28 mouse cellular contexts compared by ENCODE assay signal in the genomic region with DNA sequence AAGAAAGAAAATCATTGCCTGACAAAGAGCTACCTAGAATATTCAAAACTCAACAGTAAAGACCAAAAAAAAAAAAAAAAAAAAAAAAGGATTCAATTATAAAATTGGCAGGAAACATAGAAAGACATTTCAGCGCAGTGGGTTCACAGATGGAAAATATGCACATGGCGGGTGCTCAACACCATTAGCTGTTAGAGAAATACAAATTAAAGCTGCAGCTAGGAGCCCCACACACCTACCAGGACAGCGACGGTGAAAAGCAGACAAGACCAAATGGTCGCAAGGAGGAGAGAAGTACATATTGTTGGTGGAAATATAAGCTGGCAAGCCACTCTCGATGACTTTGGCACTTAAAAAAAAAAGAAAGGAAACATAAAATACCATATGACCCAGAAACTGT.
DNase-seq lines count a peak whose midpoint lies in the region; ATAC-seq and TF ChIP-seq lines count a peak whose summit lies in the region.
"Had no signal": no experiment of that assay in that cellular context is flagged by ENCODE, and none has a peak within 500 bp of the region (broad histone marks: within the 10 kb centered on the region; RNA-seq: fewer than 3 reads in every experiment).

No protein-coding gene starts in this region.

- TF ChIP-seq CTCF in cerebellum, adult 2 months (IDR thresholded peaks at IDR 0.05; ENCODE audit: borderline replicate concordance, insufficient read depth, low read depth, low read length) = no peak

- no peak for TF ChIP-seq POLR2A in cerebellum, adult 2 months (IDR thresholded peaks at IDR 0.05; ENCODE audit: borderline replicate concordance, insufficient read depth, low read length)

- DNase-seq in cerebellum, adult 2 months = peak; percentile 12 to 38
- DNase-seq in cerebellum, adult 18-20 months = no peak
- DNase-seq in forebrain, embryonic 11.5 days (ENCODE audit: low spot score) = no peak
- DNase-seq in layer of hippocampus, adult 18-20 months (ENCODE audit: low spot score in 2 of 2) = peak; percentile 35 to 68
- no peak for DNase-seq in layer of hippocampus, postnatal 25 days (ENCODE audit: extremely low spot score in 1 of 2, low spot score in 1 of 2)
- no peak for DNase-seq in lung, adult 18-20 months
- DNase-seq: adrenal gland, adult 2 months; adrenal gland, postnatal 36 days; gastrocnemius, postnatal 14 days; heart, postnatal 36 days; kidney, adult 2 months; kidney, postnatal 4 days; lung, postnatal 36 days; right cerebral cortex, adult 18-20 months; spleen, adult 18-20 months; thymus, postnatal 14 days had no signal

- no peak overlapping the region for H3K4me2 ChIP-seq in forebrain, embryonic 15.5 days (replicated peaks)
- H3K4me2 ChIP-seq in forebrain, embryonic 11.5 days (ENCODE audit: low read depth, low read length, severe bottlenecking) = no peak overlapping the region
- H3K4me2 ChIP-seq: embryonic facial prominence, embryonic 13.5 days; hindbrain, embryonic 12.5 days; intestine, embryonic 15.5 days; limb, embryonic 12.5 days; liver, embryonic 11.5 days; midbrain, embryonic 11.5 days had no signal

- H3K27ac ChIP-seq in cerebellum, adult 2 months (ENCODE audit: insufficient read depth, low read length) = no peak overlapping the region
- peak overlapping the region; percentile 69; the same call in 1 of the 2 replicates for H3K27ac ChIP-seq in forebrain, embryonic 15.5 days (replicated peaks)
- H3K27ac ChIP-seq in forebrain, embryonic 11.5 days (ENCODE audit: low read depth, low read length) = no peak overlapping the region
- H3K27ac ChIP-seq: embryonic facial prominence, embryonic 13.5 days; heart, embryonic 10.5 days; hindbrain, embryonic 12.5 days; hindbrain, postnatal 0 days; intestine, embryonic 15.5 days; limb, embryonic 12.5 days had no signal

- no peaks in the 10 kb centered on the region for H3K36me3 ChIP-seq in forebrain, embryonic 15.5 days
- H3K36me3 ChIP-seq in forebrain, embryonic 11.5 days (ENCODE audit: control insufficient read depth, insufficient read depth, low read length) = no peaks in the 10 kb centered on the region
- H3K36me3 ChIP-seq: embryonic facial prominence, embryonic 13.5 days; heart, embryonic 10.5 days; hindbrain, embryonic 12.5 days; intestine, embryonic 15.5 days; limb, embryonic 12.5 days had no signal

- H3K4me3 ChIP-seq in cerebellum, adult 2 months (replicated peaks; ENCODE audit: insufficient read depth, low read depth, low read length) = no peak overlapping the region
- H3K4me3 ChIP-seq in forebrain, embryonic 15.5 days = no peak overlapping the region
- H3K4me3 ChIP-seq in forebrain, embryonic 11.5 days (ENCODE audit: low read depth, low read length) = no peak overlapping the region
- H3K4me3 ChIP-seq: embryonic facial prominence, embryonic 13.5 days; heart, embryonic 10.5 days; hindbrain, embryonic 12.5 days; intestine, embryonic 15.5 days; limb, embryonic 12.5 days had no signal

- 24% methylated on average over 6 of the region's 6 CpGs for WGBS in cerebellum, adult 2 months
- WGBS in forebrain, embryonic 15.5 days = 69% methylated on average over 6 of the region's 6 CpGs
- 93% methylated on average over 6 of the region's 6 CpGs for WGBS in forebrain, embryonic 11.5 days

- ATAC-seq in forebrain, embryonic 15.5 days (replicated peaks) = no peak
- no peak for ATAC-seq in forebrain, embryonic 11.5 days (replicated peaks; ENCODE audit: low FRiP score)
- ATAC-seq: activated CD4-positive, CD25-positive, alpha-beta regulatory T cell, adult 4 months; hindbrain, postnatal 0 days; intestine, embryonic 15.5 days; midbrain, embryonic 16.5 days had no signal

- peaks cover 4% of the 10 kb centered on the region; the same call in 1 of the 2 replicates for H3K4me1 ChIP-seq in cerebellum, adult 2 months (ENCODE audit: control insufficient read depth, insufficient read depth, low read length)
- H3K4me1 ChIP-seq in forebrain, embryonic 15.5 days = no peaks in the 10 kb centered on the region
- no peaks in the 10 kb centered on the region for H3K4me1 ChIP-seq in forebrain, embryonic 11.5 days (replicated peaks; ENCODE audit: control insufficient read depth, insufficient read depth, low read length)
- H3K4me1 ChIP-seq: embryonic facial prominence, embryonic 13.5 days; hindbrain, embryonic 12.5 days; intestine, embryonic 15.5 days had no signal

- no peaks in the 10 kb centered on the region for H3K27me3 ChIP-seq in cerebellum, adult 2 months (ENCODE audit: control insufficient read depth, insufficient read depth, low read length)
- H3K27me3 ChIP-seq in forebrain, embryonic 15.5 days = no peaks in the 10 kb centered on the region
- H3K27me3 ChIP-seq in forebrain, embryonic 11.5 days (ENCODE audit: control insufficient read depth, insufficient read depth, low read length) = no peaks in the 10 kb centered on the region
- H3K27me3 ChIP-seq: CH12.LX; embryonic facial prominence, embryonic 13.5 days; hindbrain, embryonic 12.5 days; intestine, embryonic 15.5 days; limb, embryonic 12.5 days had no signal

- no peak overlapping the region for H3K9ac ChIP-seq in forebrain, embryonic 15.5 days (replicated peaks)
- no peak overlapping the region for H3K9ac ChIP-seq in forebrain, embryonic 11.5 days (ENCODE audit: low read length)
- H3K9ac ChIP-seq: embryonic facial prominence, embryonic 13.5 days; hindbrain, embryonic 12.5 days; intestine, embryonic 15.5 days; limb, embryonic 12.5 days had no signal

- H3K9me3 ChIP-seq in forebrain, embryonic 15.5 days = no peaks in the 10 kb centered on the region
- H3K9me3 ChIP-seq in forebrain, embryonic 11.5 days (ENCODE audit: control insufficient read depth, low read length) = no peaks in the 10 kb centered on the region
- H3K9me3 ChIP-seq: embryonic facial prominence, embryonic 13.5 days; heart, embryonic 10.5 days; hindbrain, embryonic 12.5 days; intestine, embryonic 15.5 days; limb, embryonic 12.5 days had no signal

Comparison
In these comparisons a context has a peak if more than half of its experiments do, and no peak if none do; other contexts are left out.
1. DNase-seq: peak in cerebellum, adult 2 months (2 of 2) and layer of hippocampus, adult 18-20 months (2 of 2); none in cerebellum, adult 18-20 months (0 of 2), forebrain, embryonic 11.5 days (single experiment), layer of hippocampus, postnatal 25 days (0 of 2) and lung, adult 18-20 months (0 of 2).